Mouse (Mus musculus): ENCODE measurements around the gene Gm15294.

Gene Gm15294

DNA sequence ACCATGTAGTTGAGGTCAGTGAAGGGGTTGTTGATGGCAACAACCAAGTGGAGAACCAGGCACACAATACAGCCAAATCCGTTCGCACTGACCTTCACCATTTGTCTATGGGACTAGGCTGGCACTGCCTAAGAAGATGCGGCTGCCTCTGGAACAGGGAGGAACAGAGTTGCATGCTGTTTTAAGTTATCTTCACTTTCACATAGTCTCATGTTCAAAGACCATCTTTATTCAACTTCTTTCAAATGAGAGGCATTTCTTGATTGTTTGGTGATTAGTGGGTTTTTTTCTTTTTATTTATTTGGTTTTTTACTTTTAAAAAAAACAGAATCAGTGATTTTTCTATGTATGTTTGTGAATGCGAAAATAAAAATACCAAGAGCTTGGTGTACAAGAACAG is at the start of gene Gm15294:
Gene Gm15294, minus strand, starts transcription at position 101 of the 400 bp plus-strand sequence.
- no peak for TF ChIP-seq GATA4 (IDR thresholded peaks at IDR 0.05; ENCODE audit: insufficient replicate concordance, low read length)

- TF ChIP-seq GATA4 (IDR thresholded peaks at IDR 0.05; ENCODE audit: insufficient replicate concordance, low read length): no peak
Measured at GRCm38 (mm10) chrX:141884336-141885048, 9.5 kb upstream of the Gm15294 start.

- TF ChIP-seq GATA4 (IDR thresholded peaks at IDR 0.05; ENCODE audit: insufficient replicate concordance, low read length): no peak
Measured at GRCm38 (mm10) chrX:141874024-141874423, 1.0 kb downstream of the Gm15294 start.

DNA sequence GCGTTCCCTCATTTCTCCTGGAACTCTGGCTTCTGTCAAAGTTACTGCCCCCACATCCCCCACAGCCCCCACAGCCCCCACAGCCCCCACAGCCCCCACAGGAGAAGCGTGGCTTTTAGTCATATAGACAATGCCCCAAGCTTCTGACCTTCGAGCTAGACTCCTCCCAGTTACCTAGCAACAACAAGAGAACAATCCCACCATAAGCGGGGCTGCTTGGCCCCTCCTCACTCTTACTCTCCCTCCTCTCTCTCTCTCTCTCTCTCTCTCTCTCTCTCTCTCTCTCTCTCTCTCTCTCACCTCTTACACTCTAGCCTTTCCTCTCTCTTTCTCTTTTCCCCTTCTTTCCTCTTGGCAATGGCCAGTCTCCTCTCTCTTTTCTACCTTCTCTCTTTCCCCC is 1.4 kb downstream of the Gm15294 start:
- TF ChIP-seq GATA4 (IDR thresholded peaks at IDR 0.05; ENCODE audit: insufficient replicate concordance, low read length): no peak

- TF ChIP-seq GATA4 (IDR thresholded peaks at IDR 0.05; ENCODE audit: insufficient replicate concordance, low read length): no peak
Measured at GRCm38 (mm10) chrX:141855684-141856396, 19.2 kb downstream of the Gm15294 start.
